Mouse (Mus musculus) cerebellum, adult 2 months (tissue): ENCODE results near the gene Stk39. TPM values are rescaled to one million over a fixed set of nuclear protein-coding genes. Genes with fewer than 3 reads are reported as not detected.
A peak's percentile ranks its signal among the peaks of the same experiment; 100 is the strongest.

Source experiments
- DNase-seq, 2 experiments: peaks; one replicate each; pipeline ENCODE4 v3.0.0; 2021
- H3K27ac ChIP-seq: fragments of 200-500 bp; 2 replicates; pipeline ENCODE4 v1.5.1; 2012; ENCODE audit warnings: low read length, control low read depth, inconsistent platforms; ENCODE audit not compliant: insufficient read depth
- H3K27me3 ChIP-seq: fragments of 200-500 bp; 2 replicates; pipeline ENCODE4 v1.6.1; 2012; ENCODE audit warnings: inconsistent platforms, mild to moderate bottlenecking, low read length, moderate library complexity; ENCODE audit not compliant: control insufficient read depth, insufficient read depth
- H3K4me1 ChIP-seq: fragments of 200-500 bp; 2 replicates; pipeline ENCODE4 v1.6.1; 2011; ENCODE audit warnings: low read length; ENCODE audit not compliant: control insufficient read depth, insufficient read depth
- H3K4me3 ChIP-seq: fragments of 200-500 bp; replicated peaks from 2 replicates; pipeline ENCODE3; 2011; ENCODE audit warnings: mild to moderate bottlenecking, low read depth, low read length, control low read depth; ENCODE audit not compliant: insufficient read depth
- CTCF ChIP-seq: fragments of 200-500 bp; IDR thresholded peaks from 2 replicates; pipeline ENCODE4 v1.5.1; 2011; ENCODE audit warnings: low read depth, mild to moderate bottlenecking, control low read depth, low read length, moderate library complexity, borderline replicate concordance; ENCODE audit not compliant: insufficient read depth
- POLR2A ChIP-seq: fragments of 200-500 bp; IDR thresholded peaks from 2 replicates; pipeline ENCODE4 v1.6.1; 2011; ENCODE audit warnings: low read length, control low read depth, borderline replicate concordance; ENCODE audit not compliant: insufficient read depth
- WGBS: fragments of 180-500 bp; shearing (Covaris S2); methylation state at CpG from one replicate; pipeline ENCODE4 v1.1.7; 2018; 5-methylcytosine and 5-hydroxymethylcytosine counted together
- polyA plus RNA-seq: library from polyadenylated mRNA; depleted of rRNA; stranded (reverse); fragments of >200 nt; gene quantifications from 2 replicates; pipeline ENCODE4 v1.2.3, GENCODE M21; 2012

The Stk39 gene
- polyA plus RNA-seq, 1 experiment, result 49.8 TPM

GRCm38 (mm10) chr2:68429436-68429835, 42.6 kb downstream of the Stk39 start:
- Histone ChIP-seq H3K27me3 (no peaks in the 10 kb centered on the region), H3K27ac (no peak overlapping the region), H3K4me3 (no peak overlapping the region), H3K4me1 (peaks cover 11% of the 10 kb centered on the region)
- no peak for TF ChIP-seq CTCF
- TF ChIP-seq POLR2A, result no peak
- no peak for DNase-seq
- WGBS, result 90% methylated on average over 4 of the region's 4 CpGs

- no peaks in the 10 kb centered on the region for H3K27me3 ChIP-seq
- DNase-seq, result peak in 1 of 2 experiments; percentile 37
- no peak overlapping the region for H3K4me3 ChIP-seq
- TF ChIP-seq CTCF (no peak), POLR2A (no peak)
- peaks cover 11% of the 10 kb centered on the region; the same call in 1 of the 2 replicates for H3K4me1 ChIP-seq
- 32% methylated on average over 5 of the region's 5 CpGs for WGBS
- H3K27ac ChIP-seq, result no peak overlapping the region
These were observed 45.0 kb downstream of the Stk39 start for GRCm38 (mm10) chr2:68426977-68427577.

DNA sequence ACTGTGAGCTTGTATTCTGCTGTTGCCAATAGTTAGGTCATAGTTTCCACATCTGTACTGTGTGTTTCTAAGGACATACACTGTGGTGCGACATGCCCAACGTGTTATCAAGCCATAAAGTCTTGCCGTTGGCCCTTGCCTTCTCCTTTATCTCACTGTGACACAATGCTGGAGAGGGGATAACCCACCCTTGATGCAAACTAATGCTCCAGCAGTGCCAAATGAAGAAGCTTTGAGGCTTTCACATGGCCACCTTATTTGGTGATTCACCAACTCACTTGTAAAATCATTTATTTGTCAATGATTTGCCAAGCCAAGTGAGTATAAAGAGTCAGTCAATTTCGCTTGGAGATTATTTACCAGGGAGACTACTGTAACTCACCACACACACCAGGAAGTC, 46.0 kb downstream of the Stk39 start:
- peaks cover 9% of the 10 kb centered on the region; the same call in 1 of the 2 replicates for H3K4me1 ChIP-seq
- 91% methylated on average over 4 of the region's 4 CpGs for WGBS
- TF ChIP-seq POLR2A, result no peak
- no peak for DNase-seq
- H3K27me3 ChIP-seq, result no peaks in the 10 kb centered on the region
- H3K4me3 ChIP-seq, result no peak overlapping the region
- no peak overlapping the region for H3K27ac ChIP-seq

- 82% methylated on average over 6 of the region's 6 CpGs for WGBS
- no peaks in the 10 kb centered on the region for H3K27me3 ChIP-seq
- H3K4me3 ChIP-seq, result no peak overlapping the region
- no peak for DNase-seq
- TF ChIP-seq POLR2A (no peak), CTCF (no peak)
- H3K4me1 ChIP-seq, result peaks cover 10% of the 10 kb centered on the region; the same call in 1 of the 2 replicates
- no peak overlapping the region for H3K27ac ChIP-seq
These were observed 51.1 kb downstream of the Stk39 start for GRCm38 (mm10) chr2:68421002-68421401.

DNA sequence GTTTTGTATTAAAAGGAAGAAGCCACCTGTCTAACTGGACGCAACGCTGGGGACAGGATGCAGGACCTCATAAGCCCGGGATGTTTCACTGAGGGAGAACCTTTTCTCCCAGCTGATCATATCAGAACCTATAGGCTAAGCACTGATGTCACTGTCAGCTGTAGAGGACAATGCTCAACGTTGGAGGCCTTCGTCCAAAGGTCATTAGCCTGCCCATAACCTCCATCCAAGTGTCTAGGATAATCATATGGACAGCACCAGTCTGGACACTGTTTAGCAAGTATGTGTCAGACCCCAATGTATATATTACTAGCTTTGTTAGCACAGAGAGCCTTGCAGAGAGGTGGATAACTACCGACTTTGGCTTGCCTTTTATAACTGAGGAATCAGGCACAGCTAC, 51.8 kb downstream of the Stk39 start:
- no peak for TF ChIP-seq CTCF
- TF ChIP-seq POLR2A, result no peak
- no peak for DNase-seq
- no peak overlapping the region for H3K4me3 ChIP-seq
- WGBS, result 94% methylated on average over 6 of the region's 6 CpGs
- H3K4me1 ChIP-seq, result peaks cover 10% of the 10 kb centered on the region; the same call in 1 of the 2 replicates
- no peaks in the 10 kb centered on the region for H3K27me3 ChIP-seq
- H3K27ac ChIP-seq, result no peak overlapping the region

- TF ChIP-seq CTCF (no peak), POLR2A (no peak)
- Histone ChIP-seq H3K27ac (no peak overlapping the region), H3K4me3 (no peak overlapping the region), H3K4me1 (peaks cover 10% of the 10 kb centered on the region; the same call in 1 of the 2 replicates), H3K27me3 (no peaks in the 10 kb centered on the region)
- 94% methylated on average over 7 of the region's 7 CpGs for WGBS
- no peak for DNase-seq
These were observed 52.3 kb downstream of the Stk39 start for GRCm38 (mm10) chr2:68419746-68420145.

DNA sequence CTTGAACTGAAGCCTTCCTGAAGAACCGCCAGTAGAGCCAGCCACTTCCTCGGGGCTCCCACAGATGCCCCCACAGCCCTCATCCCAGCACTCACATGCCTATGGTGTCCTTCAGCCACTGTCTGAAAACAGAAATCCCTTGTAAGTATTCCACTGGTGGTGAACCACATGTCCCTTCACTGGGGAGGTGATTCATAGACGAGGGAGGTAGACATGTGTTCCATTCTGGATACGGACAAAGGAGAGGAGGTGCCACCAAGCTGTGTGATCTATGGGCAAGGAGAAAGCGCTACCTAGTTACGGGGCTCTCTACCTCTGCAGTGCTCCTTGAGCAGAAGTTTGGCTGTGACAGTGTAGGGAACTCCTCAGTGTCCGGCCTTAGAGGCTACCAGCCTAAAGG, 52.9 kb downstream of the Stk39 start:
- WGBS, result 81% methylated on average over 7 of the region's 7 CpGs
- TF ChIP-seq POLR2A (no peak), CTCF (no peak)
- no peak overlapping the region for H3K27ac ChIP-seq
- H3K4me1 ChIP-seq, result peaks cover 10% of the 10 kb centered on the region; the same call in 1 of the 2 replicates
- H3K27me3 ChIP-seq, result no peaks in the 10 kb centered on the region
- DNase-seq, result no peak
- H3K4me3 ChIP-seq, result no peak overlapping the region

GRCm38 (mm10) chr2:68417081-68417480, 55.0 kb downstream of the Stk39 start:
- peaks cover 10% of the 10 kb centered on the region; the same call in 1 of the 2 replicates for H3K4me1 ChIP-seq
- no peak overlapping the region for H3K27ac ChIP-seq
- TF ChIP-seq POLR2A, result no peak
- no peak for TF ChIP-seq CTCF
- DNase-seq, result peak in 1 of 2 experiments; percentile 60
- no peaks in the 10 kb centered on the region for H3K27me3 ChIP-seq
- H3K4me3 ChIP-seq, result no peak overlapping the region
- 59% methylated on average over 5 of the region's 5 CpGs for WGBS

GRCm38 (mm10) chr2:68415691-68416090, 56.4 kb downstream of the Stk39 start:
- no peak overlapping the region for H3K4me3 ChIP-seq
- H3K27ac ChIP-seq, result no peak overlapping the region
- TF ChIP-seq POLR2A, result no peak
- TF ChIP-seq CTCF, result no peak
- peak; percentile 50 to 79 for DNase-seq
- H3K27me3 ChIP-seq, result no peaks in the 10 kb centered on the region
- peaks cover 14% of the 10 kb centered on the region for H3K4me1 ChIP-seq
- 21% methylated on average over 6 of the region's 6 CpGs for WGBS
